Mouse (Mus musculus) stomach, postnatal 0 days (tissue): ENCODE data around the gene Enox1. TPM values are rescaled to one million over a fixed set of nuclear protein-coding genes. Genes with fewer than 3 reads are reported as not detected.
"Not testable (repeated sequence)": the region's sequence is repeated elsewhere in the genome, so short reads cannot be mapped to it uniquely, and the experiment has no call there.

Experiments
- ATAC-seq: fragments of 200-750 bp; cut with Nextera tagmentation; 2 replicates; pipeline ENCODE4 v1.8.0; 2017; ENCODE audit not compliant: low FRiP score, low TSS enrichment
- DNase-seq: peaks from one replicate; pipeline ENCODE4 v3.0.0-alpha.2; 2016; ENCODE audit warnings: low spot score
- H3K27ac ChIP-seq: fragments of 300-500 bp; sonication (generic); replicated peaks from 2 replicates; pipeline ENCODE4 v1.5.1; 2014; ENCODE audit warnings: mild to moderate bottlenecking, control low read depth
- H3K27me3 ChIP-seq: fragments of 300-500 bp; sonication (generic); 2 replicates; pipeline ENCODE4 v1.6.1; 2014; ENCODE audit warnings: low read length; ENCODE audit not compliant: control insufficient read depth, insufficient read depth
- H3K36me3 ChIP-seq: fragments of 300-500 bp; sonication (generic); 2 replicates; pipeline ENCODE4 v1.6.1; 2014; ENCODE audit warnings: low read length, mixed read lengths; ENCODE audit not compliant: control insufficient read depth, insufficient read depth
- H3K4me1 ChIP-seq: fragments of 300-500 bp; sonication (generic); replicated peaks from 2 replicates; pipeline ENCODE4 v1.6.1; 2014; ENCODE audit warnings: antibody characterized with exemption; ENCODE audit not compliant: control insufficient read depth, insufficient read depth
- H3K4me2 ChIP-seq: fragments of 300-500 bp; sonication (generic); replicated peaks from 2 replicates; pipeline ENCODE4 v1.6.1; 2014; ENCODE audit warnings: low read depth, mild to moderate bottlenecking, control low read depth, moderate library complexity
- H3K4me3 ChIP-seq: fragments of 300-500 bp; sonication (generic); 2 replicates; pipeline ENCODE4 v1.5.1; 2014; ENCODE audit warnings: low read depth, low read length, control low read depth
- H3K9ac ChIP-seq: fragments of 300-500 bp; sonication (generic); 2 replicates; pipeline ENCODE4 v1.6.1; 2014; ENCODE audit warnings: mild to moderate bottlenecking, low read length, control low read depth, mixed read lengths
- H3K9me3 ChIP-seq: fragments of 300-500 bp; sonication (generic); 2 replicates; pipeline ENCODE4 v1.6.1; 2016; ENCODE audit warnings: low read length; ENCODE audit not compliant: control insufficient read depth
- CTCF ChIP-seq: IDR thresholded peaks from 2 replicates; pipeline ENCODE4 v1.5.1; 2016; ENCODE audit warnings: antibody characterized with exemption, low read depth, mild to moderate bottlenecking, moderate library complexity
- EP300 ChIP-seq: optimal IDR thresholded peaks from 2 replicates; pipeline ENCODE3; 2016; ENCODE audit warnings: antibody characterized with exemption
- WGBS: fragments of 180-500 bp; shearing (Covaris S2); extraction: QIAGEN DNeasy Blood & Tissue Kit; methylation state at CpG from one replicate; pipeline ENCODE4 v1.1.7; 2014; 5-methylcytosine and 5-hydroxymethylcytosine counted together
- polyA plus RNA-seq: library from polyadenylated mRNA; unstranded; fragments of >200 nt; fragmentation: Nextera tagmentation; extraction: Ambion mirVana; gene quantifications from 2 replicates; pipeline ENCODE4 v1.2.1, GENCODE M21; 2015

Gene Enox1
- polyA plus RNA-seq, 1 experiment from 2014 or later: 2.5 TPM

DNA sequence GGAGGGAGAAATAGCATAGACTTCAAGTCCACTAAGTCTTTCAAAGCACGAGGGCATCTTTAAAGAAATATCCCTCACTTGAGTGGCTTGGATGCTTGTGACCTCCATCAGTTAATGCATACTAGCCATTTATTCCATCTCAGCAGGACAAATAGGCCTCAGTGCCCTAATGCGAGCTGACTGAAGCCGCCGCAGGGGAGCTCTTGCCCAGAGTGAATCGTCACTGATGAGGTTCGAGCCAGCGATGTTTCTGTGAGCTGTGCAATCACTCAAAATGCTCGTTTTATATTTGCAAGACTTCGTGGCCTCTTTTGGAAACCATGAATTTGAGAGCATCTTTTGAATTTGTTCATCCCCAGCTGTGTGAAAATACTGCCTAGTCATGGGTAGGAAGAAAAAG lies 372.6 kb downstream of the Enox1 start:
- ATAC-seq (no peak), DNase-seq (no peak)
- H3K36me3 ChIP-seq: no peaks in the 10 kb centered on the region
- no peak overlapping the region for H3K4me2 ChIP-seq
- no peak overlapping the region for H3K4me3 ChIP-seq
- H3K9me3 ChIP-seq: no peaks in the 10 kb centered on the region
- H3K27ac ChIP-seq: no peak overlapping the region
- H3K4me1 ChIP-seq: no peaks in the 10 kb centered on the region
- 89% methylated on average over 9 of the region's 9 CpGs for WGBS
- no peak overlapping the region for H3K9ac ChIP-seq
- H3K27me3 ChIP-seq: no peaks in the 10 kb centered on the region
- TF ChIP-seq CTCF (no peak), EP300 (no peak)

DNA sequence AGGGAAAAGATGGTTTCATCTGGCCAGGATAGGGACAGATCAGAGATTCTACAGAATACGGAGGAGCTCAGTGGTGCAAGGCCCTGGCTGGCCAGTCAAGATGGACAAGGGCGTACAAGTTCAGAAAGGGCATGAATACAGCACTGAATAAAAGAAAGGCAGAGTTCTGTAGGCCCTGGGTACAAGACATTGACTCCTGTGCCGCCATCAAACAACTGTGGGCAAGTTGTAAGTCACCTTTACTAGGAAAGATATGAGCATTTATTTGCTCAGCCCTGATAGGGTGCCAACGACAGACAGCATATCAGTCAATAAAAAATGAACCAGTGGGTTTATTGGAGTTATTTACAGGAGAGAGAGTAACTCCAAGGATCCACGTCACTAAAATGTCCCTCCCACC lies 373.1 kb downstream of the Enox1 start:
- TF ChIP-seq EP300 (no peak), CTCF (no peak)
- no peak overlapping the region for H3K4me2 ChIP-seq
- no peaks in the 10 kb centered on the region for H3K4me1 ChIP-seq
- H3K27ac ChIP-seq: no peak overlapping the region
- 83% methylated on average over 5 of the region's 5 CpGs for WGBS
- no peaks in the 10 kb centered on the region for H3K36me3 ChIP-seq
- H3K9me3 ChIP-seq: no peaks in the 10 kb centered on the region
- no peak overlapping the region for H3K9ac ChIP-seq
- DNase-seq (no peak), ATAC-seq (no peak)
- H3K4me3 ChIP-seq: no peak overlapping the region
- H3K27me3 ChIP-seq: no peaks in the 10 kb centered on the region

DNA sequence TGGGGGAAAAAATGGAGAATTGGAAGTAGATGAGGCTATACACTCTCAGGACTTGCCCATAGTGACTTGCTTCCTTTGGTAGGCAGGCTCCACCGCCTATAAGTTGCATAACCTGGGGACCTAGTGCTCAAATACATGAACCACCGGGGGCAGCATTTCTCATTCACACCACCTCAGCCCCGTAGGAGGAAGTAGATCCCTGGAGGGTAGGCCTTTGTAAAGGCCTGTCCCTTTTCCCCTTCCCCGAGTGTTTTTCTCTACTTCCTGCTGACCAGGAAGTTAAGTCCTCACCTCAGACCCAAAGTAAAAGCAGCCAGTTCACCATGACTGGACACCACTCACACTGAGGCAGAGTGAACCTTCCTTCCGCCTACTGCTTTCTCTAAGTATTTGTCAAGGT lies 377.1 kb downstream of the Enox1 start:
- no peak for ATAC-seq
- Histone ChIP-seq H3K27ac (no peak overlapping the region), H3K4me1 (no peaks in the 10 kb centered on the region), H3K4me3 (no peak overlapping the region), H3K27me3 (no peaks in the 10 kb centered on the region), H3K36me3 (no peaks in the 10 kb centered on the region), H3K9ac (no peak overlapping the region), H3K4me2 (no peak overlapping the region), H3K9me3 (no peaks in the 10 kb centered on the region)
- TF ChIP-seq EP300: no peak
- peak; percentile 29; the same call in 1 of the 2 replicates for TF ChIP-seq CTCF
- 76% methylated on average over 5 of the region's 5 CpGs for WGBS
- no peak for DNase-seq

DNA sequence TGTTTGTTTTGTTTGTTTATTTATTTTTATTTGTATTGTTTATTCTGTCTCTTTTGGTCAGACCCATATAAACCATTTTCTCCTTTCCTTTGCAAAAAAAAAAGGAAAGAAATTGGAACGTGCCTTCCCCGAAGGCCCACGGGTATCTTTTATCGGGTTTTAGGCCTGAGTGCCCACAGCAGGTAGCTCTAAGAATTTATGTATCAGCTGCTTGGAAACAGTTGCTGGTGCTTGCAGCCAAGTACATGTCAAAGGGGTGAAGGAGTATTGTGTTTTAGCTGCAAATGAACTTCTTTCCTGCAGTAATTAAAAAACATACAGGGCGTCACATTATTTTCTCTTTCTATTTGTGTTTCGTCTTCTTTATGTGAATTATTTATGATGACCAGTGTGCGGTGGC lies 377.6 kb downstream of the Enox1 start:
- Histone ChIP-seq H3K27ac (no peak overlapping the region), H3K4me3 (no peak overlapping the region), H3K27me3 (no peaks in the 10 kb centered on the region), H3K9ac (no peak overlapping the region), H3K9me3 (no peaks in the 10 kb centered on the region), H3K4me2 (no peak overlapping the region), H3K36me3 (no peaks in the 10 kb centered on the region), H3K4me1 (no peaks in the 10 kb centered on the region)
- TF ChIP-seq CTCF (no peak), EP300 (no peak)
- 85% methylated on average over 7 of the region's 7 CpGs for WGBS
- DNase-seq (no peak), ATAC-seq (no peak)

DNA sequence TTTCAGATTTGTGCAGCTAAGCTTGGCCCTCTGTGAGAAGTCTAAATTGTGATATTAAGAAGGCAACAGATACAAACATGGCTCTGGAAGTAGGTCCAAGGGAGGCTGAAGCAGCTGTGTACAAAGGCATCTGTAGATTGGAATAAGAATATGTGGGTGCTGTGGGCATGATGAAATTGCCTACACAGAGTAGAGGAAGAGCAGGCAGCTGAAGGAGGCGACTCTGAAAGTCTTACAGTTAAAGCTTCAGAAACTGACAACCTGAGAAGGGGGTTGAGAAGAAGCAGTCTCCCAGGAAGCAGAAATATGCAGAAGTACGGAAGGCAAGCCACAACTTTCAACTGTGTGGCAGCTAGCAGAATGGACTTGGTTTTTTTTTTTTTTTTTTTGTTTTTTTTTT lies 380.0 kb downstream of the Enox1 start:
- H3K27ac ChIP-seq: no peak overlapping the region
- H3K4me2 ChIP-seq: no peak overlapping the region
- no peak for DNase-seq
- WGBS: 64% methylated on average over 2 of the region's 2 CpGs
- H3K4me1 ChIP-seq: no peaks in the 10 kb centered on the region
- no peak for TF ChIP-seq EP300
- no peaks in the 10 kb centered on the region for H3K36me3 ChIP-seq
- no peak for ATAC-seq
- no peaks in the 10 kb centered on the region for H3K27me3 ChIP-seq
- H3K4me3 ChIP-seq: no peak overlapping the region
- H3K9ac ChIP-seq: no peak overlapping the region
- no peaks in the 10 kb centered on the region for H3K9me3 ChIP-seq

DNA sequence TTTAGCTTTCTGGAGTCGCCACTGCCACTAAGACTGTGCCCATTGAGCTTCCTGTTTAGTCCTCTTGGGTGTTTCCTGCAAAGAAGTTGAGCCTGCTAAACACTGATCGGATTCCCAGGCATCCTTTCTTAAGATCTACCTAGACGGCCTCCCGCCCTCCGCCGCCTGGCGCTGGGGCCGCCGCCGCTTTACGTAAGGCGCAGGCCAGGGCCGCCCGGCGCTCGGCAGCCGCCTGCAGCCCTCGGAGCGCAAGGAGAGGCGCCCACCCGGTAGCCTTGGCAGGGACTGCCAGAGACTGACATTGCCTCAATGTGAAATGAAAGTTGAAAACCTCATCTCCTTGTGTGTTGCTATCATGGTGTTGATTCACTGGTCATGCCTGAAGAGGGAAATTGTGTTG lies 383.0 kb downstream of the Enox1 start:
- H3K9me3 ChIP-seq, H3K36me3 ChIP-seq, DNase-seq, H3K4me1 ChIP-seq, H3K9ac ChIP-seq, H3K27me3 ChIP-seq, H3K27ac ChIP-seq, H3K4me2 ChIP-seq, ATAC-seq, H3K4me3 ChIP-seq: not testable (repeated sequence)
- 71% methylated on average over 21 of the region's 21 CpGs for WGBS

DNA sequence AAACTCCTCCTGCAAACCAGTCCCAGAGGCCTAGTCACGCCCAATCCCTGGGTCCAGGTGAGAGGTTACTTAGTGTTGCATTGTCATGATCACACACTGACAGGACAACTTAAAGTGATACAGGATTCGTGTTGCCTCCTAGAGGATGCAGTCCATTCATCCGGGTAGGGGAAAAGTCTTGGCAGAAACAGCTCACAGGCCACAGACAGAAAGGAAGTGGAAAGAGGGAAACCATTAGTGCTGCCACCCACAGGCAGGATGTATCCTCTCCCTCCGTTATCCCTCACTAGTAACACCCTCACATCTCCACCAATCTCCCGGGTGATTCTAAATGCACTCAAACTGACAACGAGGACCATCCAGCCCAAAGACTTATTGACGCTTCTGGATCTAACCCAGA lies 385.4 kb downstream of the Enox1 start:
- H3K9me3 ChIP-seq: no peaks in the 10 kb centered on the region
- ATAC-seq: no peak
- no peaks in the 10 kb centered on the region for H3K4me1 ChIP-seq
- 78% methylated on average over 7 of the region's 7 CpGs for WGBS
- TF ChIP-seq EP300: no peak
- TF ChIP-seq CTCF: no peak
- H3K27me3 ChIP-seq: no peaks in the 10 kb centered on the region
- no peaks in the 10 kb centered on the region for H3K36me3 ChIP-seq
- no peak overlapping the region for H3K4me2 ChIP-seq
- no peak overlapping the region for H3K4me3 ChIP-seq
- H3K27ac ChIP-seq: no peak overlapping the region
- H3K9ac ChIP-seq: no peak overlapping the region
- DNase-seq: no peak
